Mouse (Mus musculus): Measurements from ENCODE around the gene Colgalt2.

The Colgalt2 gene

DNA sequence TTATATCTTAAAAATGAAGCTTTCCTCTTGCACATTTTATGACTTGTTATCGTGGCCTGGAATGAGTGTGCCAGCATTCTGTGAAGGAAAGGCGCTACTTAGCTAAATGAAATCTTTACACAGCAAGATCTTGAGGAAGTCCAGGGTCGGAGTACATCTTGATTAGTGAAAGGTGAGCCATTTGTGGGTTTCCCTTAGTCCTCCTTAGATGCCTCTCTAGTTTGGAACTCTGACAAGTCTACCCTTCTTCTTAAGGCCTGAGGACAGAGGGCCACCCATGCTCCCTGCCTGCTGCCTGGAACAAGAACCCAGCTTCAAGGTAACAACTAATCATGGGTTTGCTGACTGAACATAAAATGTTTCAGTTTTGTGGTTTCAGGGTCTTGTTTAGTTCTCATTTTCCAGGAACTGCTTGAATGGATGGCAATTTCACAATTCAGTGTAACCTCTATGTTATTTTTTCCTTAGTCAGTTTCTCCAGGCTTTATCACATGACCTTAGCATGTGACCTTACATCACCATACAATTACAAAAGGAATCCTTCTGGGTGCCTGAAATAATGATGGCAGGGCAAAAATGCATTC lies 140.8 kb downstream of the Colgalt2 start:
- no peak for DNase-seq

DNA sequence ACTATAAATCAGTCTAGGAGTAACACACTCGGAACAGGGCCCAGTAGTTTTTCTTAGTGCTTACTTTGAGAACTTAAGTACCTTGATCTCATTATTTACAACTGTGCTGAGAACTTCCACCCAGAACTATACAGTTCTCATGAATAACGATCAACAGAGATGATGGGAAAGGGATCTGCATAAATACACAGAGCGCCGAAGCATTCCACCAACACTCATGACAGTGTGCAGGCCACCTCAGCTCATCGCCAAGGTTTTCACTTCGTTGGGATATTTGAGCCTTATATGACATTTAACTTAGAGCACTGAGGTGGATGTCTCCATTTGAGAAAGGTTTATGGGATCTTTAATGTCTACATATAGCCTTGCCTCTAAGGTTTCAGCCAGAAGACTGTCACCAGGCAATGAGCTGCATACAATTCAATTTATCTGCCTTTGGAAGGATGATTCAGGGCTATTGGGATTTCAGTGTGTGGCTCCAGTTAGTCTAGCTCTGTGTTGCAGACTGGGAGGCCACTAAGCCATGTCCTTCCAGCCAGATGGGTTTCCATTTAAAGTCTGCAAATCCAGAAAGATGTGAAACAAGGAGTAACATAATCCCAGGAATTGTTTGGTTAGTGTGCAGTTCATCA lies 143.2 kb downstream of the Colgalt2 start:
- DNase-seq, result no peak

DNA sequence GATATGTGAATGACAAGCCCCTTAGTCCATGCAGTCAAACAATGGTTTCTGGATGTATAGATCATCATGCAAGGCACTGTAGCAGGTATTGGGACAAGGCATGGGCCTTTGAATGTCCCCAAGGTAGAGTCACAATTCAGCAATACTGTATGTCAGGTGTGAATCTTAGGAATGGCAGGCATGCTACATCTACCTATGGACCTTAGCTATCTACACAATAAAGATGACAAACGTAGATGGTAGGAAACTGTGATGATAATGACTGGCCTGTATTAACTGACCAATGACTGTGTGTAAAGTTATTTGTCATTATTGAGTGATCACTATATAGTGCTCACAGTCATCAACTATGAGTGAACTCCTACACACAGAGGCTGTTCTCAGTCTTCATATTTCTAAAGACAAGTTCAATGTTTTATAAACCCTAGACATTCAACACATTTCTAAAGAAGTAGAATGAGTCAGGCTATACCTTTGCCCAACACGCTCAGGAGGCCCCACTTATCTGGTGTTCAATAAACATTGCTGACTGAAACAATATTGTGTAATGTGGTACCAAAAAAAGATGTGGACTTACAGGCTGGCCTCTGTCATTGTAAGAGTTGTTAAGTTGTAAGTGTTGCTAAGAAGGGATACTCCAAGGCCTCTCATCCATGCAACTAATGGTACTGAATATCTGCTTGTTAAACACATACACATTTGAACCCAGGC lies 144.0 kb downstream of the Colgalt2 start:
- no peak for DNase-seq

DNA sequence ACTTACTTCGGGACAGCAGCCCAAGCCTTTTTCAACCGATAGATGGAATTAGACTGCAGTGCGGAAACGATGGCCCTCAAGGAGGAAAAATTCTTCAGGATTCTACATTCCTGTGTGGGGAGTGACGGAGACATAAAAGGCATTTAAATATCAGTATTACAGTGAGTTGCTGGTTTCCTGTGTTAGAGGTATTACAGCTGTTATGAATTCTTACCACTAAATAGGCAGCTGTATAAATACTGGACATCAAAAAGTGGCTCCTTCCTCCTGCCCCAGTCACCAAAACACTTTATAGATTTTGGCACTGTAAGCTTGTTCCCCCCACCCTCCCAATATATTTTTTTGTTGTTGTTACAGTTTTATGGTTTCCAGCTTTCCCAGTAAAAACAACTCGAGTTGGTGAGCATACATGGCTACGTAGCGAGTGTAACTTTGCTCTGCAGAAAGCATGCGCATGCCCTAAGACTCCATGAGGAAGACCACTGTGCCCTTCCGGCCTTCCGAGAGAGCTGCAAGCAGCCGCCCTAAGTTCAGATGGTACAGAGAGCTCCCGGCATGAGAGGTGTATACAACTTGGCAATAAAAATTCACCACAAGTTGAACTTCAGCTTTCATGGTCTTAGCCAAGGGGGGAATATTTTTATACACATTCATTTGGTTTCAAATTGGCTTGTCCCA lies 149.6 kb downstream of the Colgalt2 start:
- no peak for DNase-seq

DNA sequence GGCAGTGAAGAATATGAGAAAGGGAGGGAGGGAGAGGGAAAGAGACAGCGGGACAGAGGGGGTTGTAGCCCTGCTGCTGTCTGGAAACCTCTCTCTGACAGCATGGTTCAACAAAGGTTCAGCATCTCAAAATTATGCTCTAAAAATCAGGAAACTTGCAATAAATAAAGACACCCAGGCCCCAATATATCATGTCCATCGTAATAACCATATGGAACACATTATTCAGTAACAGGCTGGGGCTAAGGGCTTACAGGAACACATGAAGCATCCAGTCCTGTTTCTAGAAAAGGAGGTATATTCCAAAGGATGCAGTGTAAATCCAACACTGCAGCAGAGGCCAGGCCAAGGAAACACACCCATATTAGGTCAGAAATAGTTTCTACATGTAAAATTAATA lies 150.9 kb downstream of the Colgalt2 start:
- no peak for DNase-seq

DNA sequence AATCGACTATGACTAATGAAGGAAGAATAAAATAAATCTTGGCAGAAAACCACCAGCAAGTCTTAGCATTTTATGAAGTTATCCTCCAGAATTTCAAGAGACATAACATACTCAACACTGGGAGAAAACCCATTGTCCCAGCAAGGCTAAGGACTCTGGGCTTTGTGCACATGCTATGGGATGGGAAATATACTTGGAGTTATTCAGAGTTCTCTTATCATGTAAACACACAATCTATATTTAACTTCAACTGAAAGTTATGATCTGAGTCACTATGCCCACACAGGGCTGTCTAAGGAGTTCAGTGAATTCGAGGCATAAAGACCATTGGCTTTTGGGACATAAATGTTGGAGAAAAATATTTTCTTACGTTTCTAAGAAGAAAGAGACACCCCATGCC lies 151.3 kb downstream of the Colgalt2 start:
- DNase-seq, result no peak

DNA sequence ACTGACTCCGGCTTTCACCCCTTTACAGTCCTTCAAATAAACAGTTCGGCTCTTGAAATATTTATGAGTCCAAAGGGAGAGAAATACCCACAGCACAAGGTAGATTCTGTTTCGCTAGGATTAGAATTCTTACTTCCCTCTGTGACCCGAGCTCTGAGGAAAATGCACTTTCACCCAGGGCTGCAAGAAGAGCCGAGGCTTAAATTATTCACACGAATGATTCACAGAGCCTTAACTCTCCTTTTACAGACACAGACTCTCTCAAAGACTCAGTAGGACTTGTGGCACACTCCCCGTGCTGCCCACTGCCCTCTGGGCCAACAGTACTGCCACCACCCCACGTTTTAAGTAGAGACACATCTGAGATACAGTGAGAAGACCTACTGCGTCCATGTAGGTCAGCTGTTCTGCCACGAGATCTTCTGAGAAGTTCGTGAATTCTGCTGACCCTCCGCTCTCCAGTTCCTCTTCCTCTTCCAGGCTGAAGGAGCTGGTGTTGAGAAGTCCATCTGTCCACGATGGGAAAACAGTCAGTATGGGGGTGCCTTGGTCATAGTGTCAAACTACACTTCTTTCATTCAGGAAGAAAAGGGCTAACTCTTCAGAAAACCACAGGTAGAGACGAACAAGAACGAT lies 154.4 kb downstream of the Colgalt2 start:
- no peak for DNase-seq

DNA sequence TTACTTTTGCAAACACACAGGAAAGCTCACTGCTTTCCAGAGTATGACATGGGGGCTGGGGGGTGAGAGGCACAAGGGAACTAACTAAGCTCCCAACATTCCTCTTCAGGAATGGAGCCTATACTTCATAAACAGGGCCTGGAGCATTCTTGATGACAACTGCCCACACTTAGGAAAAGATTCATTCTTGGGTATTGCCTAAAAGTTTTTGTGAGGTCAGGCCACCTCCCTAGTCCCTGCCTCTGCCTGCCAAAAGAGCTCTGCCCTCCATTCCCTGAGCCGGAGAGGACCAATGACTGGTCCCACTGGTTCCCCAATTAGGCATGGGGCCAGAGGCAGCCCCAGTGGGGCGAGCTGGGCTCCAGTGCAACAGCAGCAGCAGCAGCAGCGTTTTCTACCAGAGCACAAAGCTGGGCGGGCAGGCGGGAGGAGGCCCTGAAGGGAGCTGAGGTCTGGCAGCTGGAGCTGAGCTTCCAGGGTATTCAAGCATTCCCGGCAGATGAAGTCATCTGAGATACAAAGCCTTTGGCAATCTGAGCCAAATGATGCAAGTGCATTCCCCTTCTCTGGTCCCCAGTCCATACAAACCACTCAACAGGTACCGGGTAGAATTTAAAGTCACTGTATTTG lies 156.4 kb downstream of the Colgalt2 start:
- DNase-seq, result no peak

DNA sequence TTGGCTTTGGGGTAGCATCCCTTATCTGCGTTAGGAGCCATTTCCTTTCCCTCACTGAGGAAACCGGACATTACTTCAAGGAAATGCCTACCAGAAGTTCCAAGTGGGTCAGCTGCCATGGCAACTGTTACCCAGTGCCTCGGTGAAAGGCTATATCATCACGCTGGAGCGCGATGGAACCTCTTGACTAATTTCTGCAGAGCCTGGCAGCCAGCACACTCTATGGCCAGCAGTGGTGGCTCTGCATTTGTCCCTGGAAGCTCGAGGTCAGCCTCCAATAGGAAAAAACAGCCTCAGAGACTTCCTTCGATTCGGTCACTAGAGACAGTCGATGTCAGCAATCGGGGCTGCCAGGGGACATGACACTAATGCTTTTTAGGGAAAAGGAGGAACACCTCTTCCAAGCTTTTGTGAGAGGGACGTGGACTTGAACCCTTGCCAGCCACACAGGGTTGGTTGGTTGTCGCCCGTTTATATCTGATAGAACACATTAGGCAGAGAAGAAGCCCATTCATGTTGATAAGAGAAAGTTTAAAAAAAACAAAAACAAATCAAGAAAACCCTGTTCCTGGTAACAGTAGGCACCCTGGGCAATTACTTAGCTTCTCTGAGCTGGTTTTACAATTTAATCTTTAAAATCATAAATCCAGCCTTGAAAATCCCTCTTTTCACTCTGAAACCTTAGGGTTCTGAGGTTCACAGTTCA lies 157.1 kb downstream of the Colgalt2 start:
- DNase-seq, result no peak

Data from B cell, adult 2 months (primary cell).